Comparison of ENCODE assay signal across 8 mouse cellular contexts in the genomic region with DNA sequence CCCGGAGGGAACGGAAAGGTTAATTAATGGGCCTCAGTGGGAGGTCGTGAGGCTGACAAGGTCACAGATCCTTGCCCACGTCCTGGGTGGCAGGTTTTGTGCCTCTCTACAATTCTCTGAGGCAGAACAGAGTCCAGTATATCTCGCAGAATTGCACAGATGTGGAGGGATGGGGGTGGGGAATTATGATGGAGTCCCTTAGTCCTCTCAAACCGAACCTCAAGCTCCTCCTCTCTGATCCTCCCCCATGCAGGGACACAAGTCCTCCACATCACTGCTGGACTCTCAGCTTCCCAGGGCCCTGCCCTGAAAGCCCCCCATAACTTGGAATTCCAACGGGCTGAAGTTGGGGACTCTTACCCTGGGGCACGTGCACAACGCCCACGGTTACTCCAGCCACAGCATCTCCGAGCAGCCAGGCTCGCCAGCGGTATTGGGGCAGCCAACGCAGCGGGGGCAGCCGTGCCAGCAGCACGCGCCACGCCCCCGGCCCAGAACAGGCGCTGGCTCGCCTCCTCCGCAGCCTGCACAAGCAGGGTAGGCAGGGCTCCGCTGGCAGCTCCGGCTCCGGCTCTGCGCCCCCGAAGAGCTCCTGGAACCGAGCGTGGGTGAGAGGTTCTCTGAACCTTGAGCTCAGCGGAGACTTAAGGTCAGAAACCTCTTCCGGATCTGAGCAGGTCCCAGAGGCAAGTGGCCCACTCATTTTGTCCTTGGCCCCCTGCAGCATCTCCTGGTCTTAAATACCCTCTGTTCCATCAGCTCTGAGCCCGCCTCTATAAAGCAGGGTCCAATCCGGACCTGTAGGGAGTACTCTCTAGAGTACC. TPM values are rescaled to one million over a fixed set of nuclear protein-coding genes. Genes with fewer than 3 reads are reported as not detected.
DNase-seq lines count a peak whose midpoint lies in the region; ATAC-seq and TF ChIP-seq lines count a peak whose summit lies in the region.

A gene (minus strand): TSS at position 775 of the 824 bp plus-strand sequence.

- peaks cover 46% of the 10 kb centered on the region for H3K27me3 ChIP-seq in limb, embryonic 14.5 days (ENCODE audit: control insufficient read depth, insufficient read depth, low read length)
- no peaks in the 10 kb centered on the region; the same call in 1 of the 2 replicates for H3K27me3 ChIP-seq in stomach, postnatal 0 days (ENCODE audit: control insufficient read depth, insufficient read depth, low read length)

- no peak for TF ChIP-seq EP300 in stomach, postnatal 0 days (optimal IDR thresholded peaks at IDR 0.05)

- H3K36me3 ChIP-seq in limb, embryonic 14.5 days (ENCODE audit: control insufficient read depth, insufficient read depth, low read length) = peaks cover 31% of the 10 kb centered on the region
- H3K36me3 ChIP-seq in stomach, postnatal 0 days (ENCODE audit: control insufficient read depth, insufficient read depth, low read length) = peaks cover 6% of the 10 kb centered on the region; the same call in 1 of the 2 replicates

- intact Hi-C loops in heart, postnatal 25 days (cut with DNase I) = loop anchor here (2.0 kb wide), 1 partner anchor 31 kb away; a partner anchor contains a TSS

- no peak for ATAC-seq in cerebellum, adult (ENCODE audit: insufficient number of reproducible peaks, low FRiP score, low TSS enrichment)
- ATAC-seq in limb, embryonic 14.5 days (ENCODE audit: low FRiP score, low read depth) = no peak
- ATAC-seq in stomach, postnatal 0 days (ENCODE audit: low FRiP score, low TSS enrichment) = no peak

- H3K4me1 ChIP-seq in limb, embryonic 14.5 days (ENCODE audit: control insufficient read depth, insufficient read depth, low read length) = peaks cover 19% of the 10 kb centered on the region
- peaks cover 4% of the 10 kb centered on the region; the same call in 1 of the 2 replicates for H3K4me1 ChIP-seq in stomach, postnatal 0 days (replicated peaks; ENCODE audit: control insufficient read depth, insufficient read depth)

- TF ChIP-seq POLR2A in limb, embryonic 14.5 days (IDR thresholded peaks at IDR 0.05; ENCODE audit: borderline replicate concordance, extremely low read depth, insufficient read depth, insufficient read length) = no peak

- H3K4me3 ChIP-seq in limb, embryonic 14.5 days (replicated peaks; ENCODE audit: low read length) = peak within 1 kb of the TSS; percentile 22
- 0 out of 2 replicates have a peak within 1 kb of the TSS, but pooled peaks have one; percentile 2 for H3K4me3 ChIP-seq in stomach, postnatal 0 days (ENCODE audit: low read depth, low read length)

- H3K9ac ChIP-seq in limb, embryonic 14.5 days (ENCODE audit: low read depth, low read length, severe bottlenecking) = peak within 1 kb of the TSS; percentile 36; the same call in 1 of the 2 replicates
- no peak within 1 kb of the TSS for H3K9ac ChIP-seq in stomach, postnatal 0 days (ENCODE audit: low read length)

- DNase-seq in cerebellum, postnatal 25 days = peak; percentile 2 to 29
- DNase-seq in thymus, postnatal 4 days = peak; percentile 56
- DNase-seq in thymus, postnatal 14 days = no peak
- DNase-seq in heart, postnatal 25 days (ENCODE audit: low spot score) = no peak
- DNase-seq in limb, embryonic 14.5 days (ENCODE audit: low spot score) = no peak
- DNase-seq in stomach, postnatal 0 days (ENCODE audit: low spot score) = no peak
- no peak for DNase-seq in thymus, adult 18-20 months

- no peak within 1 kb of the TSS for H3K27ac ChIP-seq in limb, embryonic 14.5 days (replicated peaks; ENCODE audit: low read depth, low read length)
- H3K27ac ChIP-seq in stomach, postnatal 0 days (replicated peaks) = no peak within 1 kb of the TSS

- no peak for TF ChIP-seq CTCF in stomach, postnatal 0 days (IDR thresholded peaks at IDR 0.05; ENCODE audit: low read depth)

- peak within 1 kb of the TSS; percentile 45 for H3K4me2 ChIP-seq in limb, embryonic 14.5 days (replicated peaks; ENCODE audit: low read depth, low read length, severe bottlenecking)
- H3K4me2 ChIP-seq in stomach, postnatal 0 days (replicated peaks; ENCODE audit: low read depth) = peak within 1 kb of the TSS; percentile 36

- under 1% methylated on average over 30 of the region's 34 CpGs for WGBS in limb, embryonic 14.5 days
- 6% methylated on average over 30 of the region's 34 CpGs for WGBS in stomach, postnatal 0 days

- H3K9me3 ChIP-seq in limb, embryonic 14.5 days (ENCODE audit: control insufficient read depth, low read length) = no peaks in the 10 kb centered on the region
- H3K9me3 ChIP-seq in stomach, postnatal 0 days (ENCODE audit: control insufficient read depth, low read length) = no peaks in the 10 kb centered on the region

RNA-seq across cellular contexts. Expression of the gene that starts here (rescaled TPM):
- total RNA-seq in heart, postnatal 25 days (2021) = 10 to 100 TPM; 18.2 to 29.2 TPM
- 2.9 and 3.7 TPM in 2 replicates for polyA plus RNA-seq in limb, embryonic 14.5 days (2012; rRNA removed)
- polyA plus RNA-seq in limb, embryonic 14.5 days (2014; fragmentation: Nextera tagmentation; extraction: Ambion mirVana) = 0.81 and 1.2 TPM in 2 replicates
- polyA plus RNA-seq in stomach, postnatal 0 days (2015; fragmentation: Nextera tagmentation; extraction: Ambion mirVana) = 0.70 and 0.76 TPM in 2 replicates

Comparison
In these comparisons a context has a peak if more than half of its experiments do, and no peak if none do; other contexts are left out.
1. DNase-seq: peak in cerebellum, postnatal 25 days (2 of 2) and thymus, postnatal 4 days (single experiment); none in thymus, postnatal 14 days (single experiment), heart, postnatal 25 days (single experiment), limb, embryonic 14.5 days (single experiment), stomach, postnatal 0 days (single experiment) and thymus, adult 18-20 months (0 of 2).